Mouse (Mus musculus): Measurements from ENCODE around the gene Grap. TPM values are rescaled to one million over a fixed set of nuclear protein-coding genes. Genes with fewer than 3 reads are reported as not detected.

Grap gene
- polyA plus RNA-seq, 1 experiment from 2014 or later: 10.7 TPM

DNA sequence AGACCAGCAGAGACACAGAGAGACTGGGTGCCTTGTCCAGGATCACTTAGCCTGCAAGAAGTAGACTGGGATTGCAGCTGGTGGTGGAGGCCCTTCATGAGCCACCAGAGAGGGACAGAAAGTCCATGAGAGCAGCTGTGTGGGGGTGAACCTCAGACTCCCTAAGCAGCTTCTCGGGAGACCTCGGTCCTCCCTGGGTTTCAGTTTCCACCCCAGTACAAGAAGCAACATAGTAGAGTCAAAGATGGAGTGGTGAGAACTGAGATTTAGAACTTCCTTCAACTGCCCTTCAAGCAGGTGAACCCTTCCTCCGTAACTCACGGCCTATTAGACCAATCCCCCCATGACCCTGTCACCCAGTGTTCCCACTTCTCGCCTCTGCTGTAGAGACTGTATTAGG, 9.1 kb downstream of the Grap start:
- 96% methylated on average over 5 of the region's 5 CpGs for WGBS
- Histone ChIP-seq H3K27ac (replicated peaks) (no peak overlapping the region), H3K4me3 (no peak overlapping the region), H3K4me1 (replicated peaks) (peaks cover 3% of the 10 kb centered on the region; the same call in 1 of the 2 replicates), H3K4me2 (no peak overlapping the region), H3K9me3 (no peaks in the 10 kb centered on the region), H3K27me3 (no peaks in the 10 kb centered on the region), H3K9ac (no peak overlapping the region), H3K36me3 (no peaks in the 10 kb centered on the region)
- ATAC-seq (ENCODE audit: low FRiP score, low read depth): no peak

DNA sequence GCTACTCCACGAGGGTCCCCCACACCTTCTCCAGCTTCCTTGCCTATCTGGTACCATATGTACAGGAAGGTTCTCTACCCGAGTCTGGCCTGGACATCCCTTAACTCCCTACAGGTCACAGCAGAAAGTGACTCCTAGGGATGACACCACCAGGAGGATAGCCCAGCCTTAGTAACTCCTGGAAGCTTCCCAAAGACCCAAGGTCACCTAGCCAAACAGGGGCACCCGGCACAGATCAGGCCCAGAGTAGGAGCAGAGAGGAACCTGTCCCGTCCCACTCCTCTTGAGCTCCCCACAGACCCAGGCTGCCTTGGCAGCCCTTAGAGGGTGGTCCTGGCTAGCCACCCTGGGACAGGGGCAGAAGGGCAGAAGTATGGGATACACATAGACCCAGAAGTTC, 12.3 kb downstream of the Grap start:
- Histone ChIP-seq H3K27me3 (no peaks in the 10 kb centered on the region), H3K27ac (replicated peaks) (no peak overlapping the region), H3K36me3 (no peaks in the 10 kb centered on the region), H3K9ac (no peak overlapping the region), H3K4me2 (no peak overlapping the region), H3K9me3 (no peaks in the 10 kb centered on the region), H3K4me1 (replicated peaks) (no peaks in the 10 kb centered on the region), H3K4me3 (no peak overlapping the region)
- WGBS: 89% methylated on average over 4 of the region's 4 CpGs
- ATAC-seq (ENCODE audit: low FRiP score, low read depth): no peak

DNA sequence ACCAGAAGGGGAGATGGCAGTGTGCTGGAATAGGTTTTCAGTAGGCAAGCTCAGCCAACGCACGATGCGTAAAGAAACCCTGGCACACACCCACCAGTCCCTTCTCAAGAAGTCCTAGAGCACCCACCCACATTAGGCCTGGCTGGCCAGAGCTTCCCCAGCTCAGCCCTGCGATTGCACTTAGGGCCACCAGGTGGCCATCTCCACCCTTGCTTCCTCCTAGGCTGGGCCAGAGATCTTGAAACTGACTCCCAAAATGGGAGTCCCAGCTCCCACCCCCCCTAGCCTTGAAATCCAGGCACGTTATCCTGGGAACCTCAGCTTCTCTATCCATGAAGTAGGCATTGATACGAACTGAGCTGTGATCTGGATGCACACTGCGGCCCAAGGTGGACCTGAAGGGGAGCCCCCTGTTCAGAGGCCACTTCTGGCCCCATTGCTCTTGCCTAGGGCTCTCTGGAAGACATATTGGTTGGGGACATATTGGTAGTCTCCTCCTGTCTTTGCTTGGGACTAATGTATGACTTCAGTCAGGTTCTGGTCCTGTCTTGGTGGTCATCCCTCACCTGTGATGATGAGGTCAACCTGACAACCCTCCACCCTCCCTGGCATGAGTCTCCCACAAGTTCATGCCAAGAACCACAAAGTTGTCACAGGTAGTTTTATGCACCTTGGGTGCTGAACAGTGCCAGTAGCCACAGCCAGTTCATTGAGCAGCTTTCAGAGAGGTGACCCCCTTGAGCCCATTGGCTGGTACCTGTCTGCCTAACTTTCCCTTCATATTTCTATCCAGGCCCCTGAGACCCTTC, 13.1 kb downstream of the Grap start:
- no peaks in the 10 kb centered on the region for H3K9me3 ChIP-seq
- no peaks in the 10 kb centered on the region for H3K36me3 ChIP-seq
- no peaks in the 10 kb centered on the region for H3K27me3 ChIP-seq
- no peaks in the 10 kb centered on the region for H3K4me1 ChIP-seq (replicated peaks)
- no peak overlapping the region for H3K9ac ChIP-seq
- no peak overlapping the region for H3K27ac ChIP-seq (replicated peaks)
- ATAC-seq (ENCODE audit: low FRiP score, low read depth): no peak
- no peak overlapping the region for H3K4me3 ChIP-seq
- H3K4me2 ChIP-seq: no peak overlapping the region
- 46% methylated on average over 7 of the region's 7 CpGs for WGBS

DNA sequence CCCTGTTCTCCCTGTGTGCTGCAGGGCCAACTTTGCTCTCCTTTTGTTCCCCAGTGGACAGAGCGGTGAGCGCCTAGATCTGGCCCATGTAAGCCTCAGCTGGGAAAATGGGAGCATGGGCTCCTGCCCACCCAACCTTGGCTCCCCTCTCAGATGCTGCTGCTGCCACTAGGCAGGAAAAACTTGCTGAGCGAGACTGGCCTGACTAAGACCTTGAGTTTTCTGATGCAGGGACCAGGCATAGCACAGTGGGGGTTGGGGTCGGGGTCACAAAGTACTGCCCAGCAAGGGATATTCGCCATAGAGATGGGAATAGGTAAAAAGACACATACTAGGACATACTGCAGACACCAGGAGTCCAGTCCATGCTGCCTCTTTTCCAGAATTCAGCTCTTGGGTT, 14.2 kb downstream of the Grap start:
- no peaks in the 10 kb centered on the region for H3K36me3 ChIP-seq
- ATAC-seq (ENCODE audit: low FRiP score, low read depth): no peak
- no peak overlapping the region for H3K9ac ChIP-seq

DNA sequence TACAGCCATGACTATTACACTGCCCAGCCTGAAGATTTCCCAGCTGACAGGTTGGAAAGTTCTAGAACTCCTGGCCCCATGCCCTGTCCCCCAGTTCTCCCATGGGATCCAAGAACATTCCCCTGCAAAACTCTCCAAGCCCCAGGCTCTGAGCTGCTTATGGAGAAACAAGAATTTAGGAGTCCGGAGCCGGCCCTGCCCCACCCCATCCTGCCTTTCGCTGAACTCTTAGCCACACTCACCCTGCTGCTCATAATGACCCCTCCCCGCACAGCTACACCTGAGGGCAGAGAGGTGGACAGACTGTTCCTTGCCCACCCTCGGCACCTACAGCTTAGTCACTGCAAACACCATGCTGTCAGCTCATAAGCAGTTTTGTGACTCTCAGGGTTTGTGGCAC, 14.7 kb downstream of the Grap start:
- 86% methylated on average over 5 of the region's 5 CpGs for WGBS
- Histone ChIP-seq H3K4me2 (no peak overlapping the region), H3K27me3 (no peaks in the 10 kb centered on the region), H3K36me3 (no peaks in the 10 kb centered on the region), H3K9ac (no peak overlapping the region), H3K9me3 (no peaks in the 10 kb centered on the region), H3K27ac (replicated peaks) (no peak overlapping the region), H3K4me3 (no peak overlapping the region), H3K4me1 (replicated peaks) (no peaks in the 10 kb centered on the region)
- ATAC-seq (ENCODE audit: low FRiP score, low read depth): no peak

More for the DNA sequence above, 14.2 kb downstream of the Grap start:
- 77% methylated on average over 5 of the region's 5 CpGs for WGBS
- no peaks in the 10 kb centered on the region for H3K9me3 ChIP-seq
- H3K4me2 ChIP-seq: no peak overlapping the region
- H3K4me3 ChIP-seq: no peak overlapping the region
- no peaks in the 10 kb centered on the region for H3K4me1 ChIP-seq (replicated peaks)
- no peaks in the 10 kb centered on the region for H3K27me3 ChIP-seq
- no peak overlapping the region for H3K27ac ChIP-seq (replicated peaks)

- Histone ChIP-seq H3K27me3 (0 out of 2 replicates have a peak, but pooled peaks cover 2% of the 10 kb centered on the region), H3K36me3 (no peaks in the 10 kb centered on the region), H3K9ac (no peak overlapping the region), H3K27ac (replicated peaks) (no peak overlapping the region), H3K4me2 (no peak overlapping the region), H3K4me3 (no peak overlapping the region), H3K4me1 (replicated peaks) (peaks cover 8% of the 10 kb centered on the region), H3K9me3 (no peaks in the 10 kb centered on the region)
- WGBS: 88% methylated on average over 14 of the region's 14 CpGs
- ATAC-seq (ENCODE audit: low FRiP score, low read depth): no peak
These were observed 16.7 kb downstream of the Grap start for GRCm38 (mm10) chr11:61669492-61670490.

DNA sequence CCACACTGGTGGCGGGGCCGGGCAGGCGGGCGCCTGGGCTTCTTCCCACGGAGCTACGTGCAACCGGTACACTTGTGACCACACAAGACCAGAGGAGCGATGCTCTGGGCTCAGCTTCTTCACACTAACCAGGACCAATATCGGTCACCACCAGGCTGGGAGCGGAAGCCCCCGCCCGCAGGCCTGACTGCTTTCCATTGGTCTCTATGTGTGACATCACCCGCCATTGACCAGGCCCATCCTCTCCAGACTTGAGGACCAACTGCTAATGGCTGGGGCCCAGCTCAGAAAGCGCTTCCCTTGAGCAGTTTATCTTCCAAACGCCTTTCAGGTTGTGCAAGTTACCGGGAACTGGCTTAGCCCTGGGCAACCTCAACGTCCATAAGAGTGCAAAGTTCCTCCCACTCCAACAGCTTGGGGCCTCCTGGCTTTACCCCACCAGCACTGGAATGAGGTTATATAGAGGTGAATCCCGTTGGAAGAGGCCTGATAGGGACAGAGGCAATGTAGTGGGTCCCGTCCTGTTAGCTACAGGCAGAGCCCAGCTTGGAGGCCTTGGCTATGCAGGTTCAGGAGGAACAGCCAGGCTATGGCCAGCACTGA, 18.8 kb downstream of the Grap start:
- H3K27ac ChIP-seq (replicated peaks): no peak overlapping the region
- 68% methylated on average over 19 of the region's 19 CpGs for WGBS

DNA sequence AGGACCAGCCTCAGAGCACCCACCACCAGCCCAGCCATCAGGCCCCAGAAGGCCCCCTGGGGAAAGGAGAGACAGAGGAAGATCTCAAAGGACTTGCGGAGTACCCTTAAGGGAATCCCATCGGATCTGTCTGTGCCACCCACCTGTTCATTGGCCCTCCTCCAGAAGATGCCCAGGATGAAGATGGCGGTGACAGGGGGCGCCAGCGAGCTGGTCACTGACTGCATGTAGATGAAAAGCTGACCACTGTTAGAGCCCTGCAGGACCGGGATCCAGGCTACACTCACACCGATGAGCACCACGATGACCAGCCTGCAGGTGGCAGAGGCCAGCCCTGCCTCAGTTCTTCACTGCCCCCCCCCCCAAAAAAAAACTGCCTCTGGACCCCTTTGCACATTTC, 20.6 kb downstream of the Grap start:
- Histone ChIP-seq H3K27ac (replicated peaks) (no peak overlapping the region), H3K4me2 (no peak overlapping the region), H3K9me3 (no peaks in the 10 kb centered on the region), H3K36me3 (no peaks in the 10 kb centered on the region), H3K9ac (no peak overlapping the region), H3K4me1 (replicated peaks) (peaks cover 15% of the 10 kb centered on the region), H3K27me3 (0 out of 2 replicates have a peak, but pooled peaks cover 2% of the 10 kb centered on the region), H3K4me3 (no peak overlapping the region)
- ATAC-seq (ENCODE audit: low FRiP score, low read depth): no peak
- 34% methylated on average over 8 of the region's 8 CpGs for WGBS

More for the DNA sequence above, 18.8 kb downstream of the Grap start:
- Histone ChIP-seq H3K9me3 (no peaks in the 10 kb centered on the region), H3K4me1 (replicated peaks) (peaks cover 15% of the 10 kb centered on the region), H3K36me3 (no peaks in the 10 kb centered on the region), H3K4me3 (no peak overlapping the region), H3K4me2 (no peak overlapping the region), H3K9ac (no peak overlapping the region), H3K27me3 (0 out of 2 replicates have a peak, but pooled peaks cover 2% of the 10 kb centered on the region)
- ATAC-seq (ENCODE audit: low FRiP score, low read depth): no peak

GRCm38 (mm10) chr11:61674151-61674838, 21.2 kb downstream of the Grap start:
- 21% methylated on average over 19 of the region's 19 CpGs for WGBS
- Histone ChIP-seq H3K9ac (no peak overlapping the region), H3K4me3 (no peak overlapping the region), H3K9me3 (no peaks in the 10 kb centered on the region), H3K27ac (replicated peaks) (no peak overlapping the region), H3K36me3 (no peaks in the 10 kb centered on the region), H3K27me3 (0 out of 2 replicates have a peak, but pooled peaks cover 2% of the 10 kb centered on the region), H3K4me1 (replicated peaks) (peaks cover 15% of the 10 kb centered on the region), H3K4me2 (peak overlapping the region; percentile 25; the same call in 1 of the 2 replicates)
- ATAC-seq (ENCODE audit: low FRiP score, low read depth): peak; percentile 14; the same call in 1 of the 2 replicates

DNA sequence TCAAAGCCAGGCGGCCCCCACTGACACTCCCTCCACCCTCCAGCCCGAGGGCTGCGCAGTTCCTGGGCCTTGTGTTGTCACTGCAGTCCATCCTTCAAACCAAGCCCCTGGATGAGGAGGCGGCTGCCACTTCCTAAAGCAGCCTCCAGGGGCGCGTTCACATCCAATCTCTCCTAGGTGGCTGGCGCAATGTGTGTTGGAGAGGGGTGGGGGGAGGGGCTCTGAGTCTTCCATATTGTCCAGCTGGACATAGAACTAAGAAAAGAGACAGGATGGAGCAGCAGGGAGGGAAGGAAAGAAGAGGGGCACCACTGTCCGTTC, 21.7 kb downstream of the Grap start:
- Histone ChIP-seq H3K4me1 (replicated peaks) (peaks cover 15% of the 10 kb centered on the region), H3K27me3 (0 out of 2 replicates have a peak, but pooled peaks cover 2% of the 10 kb centered on the region), H3K9me3 (no peaks in the 10 kb centered on the region), H3K4me2 (peak overlapping the region; percentile 25; the same call in 1 of the 2 replicates), H3K36me3 (no peaks in the 10 kb centered on the region), H3K4me3 (no peak overlapping the region), H3K27ac (replicated peaks) (no peak overlapping the region), H3K9ac (no peak overlapping the region)
- WGBS: 6% methylated on average over 8 of the region's 8 CpGs
- ATAC-seq (ENCODE audit: low FRiP score, low read depth): no peak; the same call in 1 of the 2 replicates

DNA sequence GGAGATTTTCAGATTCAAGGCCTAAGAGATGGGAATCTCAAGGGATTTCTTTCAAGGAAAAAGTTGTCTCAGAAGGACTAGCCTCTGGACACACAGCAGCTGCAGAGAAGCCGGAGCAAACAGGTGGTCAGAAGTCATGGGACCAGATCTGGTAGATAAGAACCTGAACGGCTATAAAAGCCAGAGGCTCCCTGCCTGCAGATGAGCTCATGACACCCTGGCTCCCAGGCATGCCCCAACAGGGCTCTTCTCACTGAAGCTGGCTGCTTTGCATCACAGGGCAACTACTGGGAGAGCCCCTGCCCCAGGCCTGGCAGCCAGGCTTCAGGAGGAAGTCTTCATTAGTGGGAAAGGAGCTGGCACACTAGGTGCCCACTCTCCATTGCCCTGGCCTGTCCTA, 22.3 kb downstream of the Grap start:
- peaks cover 15% of the 10 kb centered on the region for H3K4me1 ChIP-seq (replicated peaks)
- no peak overlapping the region for H3K4me3 ChIP-seq
- 62% methylated on average over 2 of the region's 2 CpGs for WGBS
- no peak overlapping the region for H3K9ac ChIP-seq
- 0 out of 2 replicates have a peak, but pooled peaks cover 2% of the 10 kb centered on the region for H3K27me3 ChIP-seq
- H3K4me2 ChIP-seq: no peak overlapping the region
- H3K27ac ChIP-seq (replicated peaks): no peak overlapping the region
- H3K9me3 ChIP-seq: no peaks in the 10 kb centered on the region
- ATAC-seq (ENCODE audit: low FRiP score, low read depth): no peak
- H3K36me3 ChIP-seq: no peaks in the 10 kb centered on the region

Measured in hindbrain, embryonic 15.5 days (tissue).